Comparison of ENCODE assay signal across 18 mouse cellular contexts in the genomic region with DNA sequence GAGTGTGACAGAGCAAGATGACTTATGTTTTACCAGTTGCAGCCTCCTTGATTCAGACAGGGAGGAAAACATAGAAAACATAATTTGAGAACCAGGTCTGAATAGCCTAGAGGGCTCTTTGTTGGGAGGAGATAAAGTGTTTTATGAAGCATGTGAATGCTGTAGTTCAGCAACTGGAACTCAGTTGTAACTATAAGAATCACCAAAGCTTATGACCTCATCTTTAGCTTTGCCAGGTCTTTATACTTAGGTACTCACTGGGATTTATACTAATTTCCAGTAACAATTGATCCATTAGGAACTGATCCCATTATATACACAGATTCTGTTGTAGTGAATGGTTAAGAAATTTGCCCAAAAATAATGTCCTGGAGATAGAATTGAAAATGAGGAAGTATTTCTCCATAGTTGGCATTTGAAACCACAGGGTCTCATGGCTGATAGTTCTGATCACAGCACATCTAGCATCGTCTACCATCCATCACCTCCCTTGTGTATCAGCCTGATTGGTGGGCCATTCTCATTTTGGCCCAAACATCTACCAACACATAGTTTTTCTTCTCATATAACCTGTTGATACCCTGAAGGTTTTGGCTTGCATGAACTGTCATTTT.
DNase-seq lines count a peak whose midpoint lies in the region; ATAC-seq lines count a peak whose summit lies in the region.
"Had no signal": no experiment of that assay in that cellular context is flagged by ENCODE, and none has a peak within 500 bp of the region (broad histone marks: within the 10 kb centered on the region; RNA-seq: fewer than 3 reads in every experiment).

No protein-coding gene starts in this region.

- no peak overlapping the region for H3K4me3 ChIP-seq in forebrain, embryonic 15.5 days
- no peak overlapping the region for H3K4me3 ChIP-seq in forebrain, embryonic 12.5 days (replicated peaks)
- no peak overlapping the region for H3K4me3 ChIP-seq in midbrain, embryonic 11.5 days (ENCODE audit: low read depth, low read length)
- H3K4me3 ChIP-seq in midbrain, embryonic 14.5 days (replicated peaks; ENCODE audit: low read depth, low read length): no peak overlapping the region
- no peak overlapping the region for H3K4me3 ChIP-seq in hindbrain, embryonic 16.5 days (ENCODE audit: low read length)
- H3K4me3 ChIP-seq: embryonic facial prominence, embryonic 10.5 days; embryonic facial prominence, embryonic 12.5 days; forebrain, embryonic 13.5 days had no signal

- peak; percentile 49; the same call in 1 of the 2 replicates for ATAC-seq in forebrain, embryonic 15.5 days (replicated peaks)
- no peak; the same call in 1 of the 2 replicates for ATAC-seq in forebrain, embryonic 12.5 days (ENCODE audit: low FRiP score)
- no peak for ATAC-seq in midbrain, embryonic 11.5 days (ENCODE audit: low FRiP score)
- no peak for ATAC-seq in midbrain, embryonic 14.5 days (ENCODE audit: low FRiP score, low TSS enrichment)
- peak; percentile 58 for ATAC-seq in granulocyte monocyte progenitor cell, adult 5-6 weeks (replicated peaks; ENCODE audit: poor library complexity, severe bottlenecking)
- ATAC-seq in hindbrain, embryonic 16.5 days: no peak
- ATAC-seq: forebrain, embryonic 13.5 days had no signal

- H3K36me3 ChIP-seq in forebrain, embryonic 15.5 days: 0 out of 2 replicates have a peak, but pooled peaks cover 3% of the 10 kb centered on the region
- peaks cover 67% of the 10 kb centered on the region for H3K36me3 ChIP-seq in forebrain, embryonic 12.5 days (replicated peaks)
- H3K36me3 ChIP-seq in midbrain, embryonic 11.5 days (ENCODE audit: control insufficient read depth, insufficient read depth, low read length): peaks cover 29% of the 10 kb centered on the region
- peaks cover 30% of the 10 kb centered on the region for H3K36me3 ChIP-seq in midbrain, embryonic 14.5 days (ENCODE audit: control insufficient read depth, insufficient read depth, low read length)
- no peaks in the 10 kb centered on the region for H3K36me3 ChIP-seq in hindbrain, embryonic 16.5 days (ENCODE audit: control insufficient read depth, insufficient read depth, low read length)

- H3K27ac ChIP-seq in forebrain, embryonic 15.5 days (replicated peaks): 0 out of 2 replicates have a peak overlapping the region, but pooled peaks have one; percentile 3
- H3K27ac ChIP-seq in forebrain, embryonic 12.5 days: no peak overlapping the region; the same call in 1 of the 2 replicates
- H3K27ac ChIP-seq in midbrain, embryonic 11.5 days (ENCODE audit: low read depth, low read length): no peak overlapping the region
- no peak overlapping the region for H3K27ac ChIP-seq in midbrain, embryonic 14.5 days (replicated peaks; ENCODE audit: low read depth, low read length)
- no peak overlapping the region for H3K27ac ChIP-seq in hindbrain, embryonic 16.5 days (ENCODE audit: low read depth, low read length)
- H3K27ac ChIP-seq: embryonic facial prominence, embryonic 10.5 days; embryonic facial prominence, embryonic 12.5 days; forebrain, embryonic 13.5 days had no signal

- no peak overlapping the region for H3K9ac ChIP-seq in forebrain, embryonic 15.5 days (replicated peaks)
- no peak overlapping the region for H3K9ac ChIP-seq in forebrain, embryonic 12.5 days
- no peak overlapping the region for H3K9ac ChIP-seq in midbrain, embryonic 11.5 days (ENCODE audit: low read length)
- H3K9ac ChIP-seq in midbrain, embryonic 14.5 days (replicated peaks; ENCODE audit: low read length): no peak overlapping the region
- H3K9ac ChIP-seq in hindbrain, embryonic 16.5 days (ENCODE audit: low read depth, low read length): no peak overlapping the region
- H3K9ac ChIP-seq: embryonic facial prominence, embryonic 12.5 days; forebrain, embryonic 13.5 days had no signal

- peak; percentile 76 for DNase-seq in midbrain, embryonic 11.5 days (ENCODE audit: low spot score, missing footprints)
- no peak for DNase-seq in midbrain, embryonic 14.5 days
- no peak for DNase-seq in spleen, adult 12 weeks (ENCODE audit: low spot score)
- DNase-seq: adrenal gland, adult 2 months; adrenal gland, postnatal 10 days; adrenal gland, postnatal 25 days; cerebellum, adult 11-12 months; cerebellum, adult 2 months; cerebellum, adult 9-10 months; cerebellum, postnatal 10 days; cerebellum, postnatal 25 days had no signal

- H3K9me3 ChIP-seq in forebrain, embryonic 15.5 days: no peaks in the 10 kb centered on the region
- no peaks in the 10 kb centered on the region for H3K9me3 ChIP-seq in forebrain, embryonic 12.5 days
- no peaks in the 10 kb centered on the region for H3K9me3 ChIP-seq in midbrain, embryonic 11.5 days (ENCODE audit: control insufficient read depth, low read length)
- H3K9me3 ChIP-seq in midbrain, embryonic 14.5 days (ENCODE audit: control insufficient read depth, low read length): no peaks in the 10 kb centered on the region
- H3K9me3 ChIP-seq in hindbrain, embryonic 16.5 days (ENCODE audit: control insufficient read depth, low read length): no peaks in the 10 kb centered on the region
- H3K9me3 ChIP-seq: embryonic facial prominence, embryonic 10.5 days; embryonic facial prominence, embryonic 12.5 days; forebrain, embryonic 13.5 days had no signal

- H3K4me1 ChIP-seq in forebrain, embryonic 15.5 days: no peaks in the 10 kb centered on the region
- H3K4me1 ChIP-seq in forebrain, embryonic 12.5 days: no peaks in the 10 kb centered on the region
- no peaks in the 10 kb centered on the region for H3K4me1 ChIP-seq in midbrain, embryonic 11.5 days (ENCODE audit: control insufficient read depth, insufficient read depth, low read length)
- no peaks in the 10 kb centered on the region for H3K4me1 ChIP-seq in midbrain, embryonic 14.5 days (ENCODE audit: control insufficient read depth, insufficient read depth, low read length)
- H3K4me1 ChIP-seq in hindbrain, embryonic 16.5 days (ENCODE audit: control insufficient read depth, insufficient read depth, low read depth, low read length): no peaks in the 10 kb centered on the region
- H3K4me1 ChIP-seq: embryonic facial prominence, embryonic 10.5 days; embryonic facial prominence, embryonic 12.5 days; forebrain, embryonic 13.5 days had no signal

- 58% methylated on average over 1 of the region's 1 CpGs for WGBS in forebrain, embryonic 15.5 days
- 81% methylated on average over 1 of the region's 1 CpGs for WGBS in forebrain, embryonic 12.5 days
- WGBS in midbrain, embryonic 11.5 days: 92% methylated on average over 1 of the region's 1 CpGs
- WGBS in midbrain, embryonic 14.5 days: 92% methylated on average over 1 of the region's 1 CpGs
- WGBS in hindbrain, embryonic 16.5 days: 91% methylated on average over 1 of the region's 1 CpGs

- no peaks in the 10 kb centered on the region for H3K27me3 ChIP-seq in forebrain, embryonic 15.5 days
- no peaks in the 10 kb centered on the region for H3K27me3 ChIP-seq in forebrain, embryonic 12.5 days
- H3K27me3 ChIP-seq in midbrain, embryonic 11.5 days (ENCODE audit: control insufficient read depth, insufficient read depth, low read length): peaks cover 11% of the 10 kb centered on the region; the same call in 1 of the 2 replicates
- no peaks in the 10 kb centered on the region for H3K27me3 ChIP-seq in midbrain, embryonic 14.5 days (ENCODE audit: control insufficient read depth, insufficient read depth, low read length)
- H3K27me3 ChIP-seq in hindbrain, embryonic 16.5 days (replicated peaks; ENCODE audit: control insufficient read depth, insufficient read depth, low read length): no peaks in the 10 kb centered on the region
- H3K27me3 ChIP-seq: embryonic facial prominence, embryonic 12.5 days; forebrain, embryonic 13.5 days had no signal

- H3K4me2 ChIP-seq in forebrain, embryonic 15.5 days (replicated peaks): no peak overlapping the region
- H3K4me2 ChIP-seq in forebrain, embryonic 12.5 days: no peak overlapping the region
- H3K4me2 ChIP-seq in midbrain, embryonic 11.5 days: no peak overlapping the region
- no peak overlapping the region for H3K4me2 ChIP-seq in midbrain, embryonic 14.5 days (ENCODE audit: low read length)
- H3K4me2 ChIP-seq in hindbrain, embryonic 16.5 days (ENCODE audit: low read length): no peak overlapping the region
- H3K4me2 ChIP-seq: embryonic facial prominence, embryonic 12.5 days; forebrain, embryonic 13.5 days had no signal

Comparison
In these comparisons a context has a peak if more than half of its experiments do, and no peak if none do; other contexts are left out.
1. ATAC-seq: peak in forebrain, embryonic 15.5 days (single experiment) and granulocyte monocyte progenitor cell, adult 5-6 weeks (single experiment); none in forebrain, embryonic 12.5 days (single experiment), midbrain, embryonic 11.5 days (single experiment), midbrain, embryonic 14.5 days (single experiment) and hindbrain, embryonic 16.5 days (single experiment).